18 mouse cellular contexts compared by ENCODE assay signal in genomic region chr4:58668368-58669153, GRCm38 (mm10).
DNase-seq lines count a peak whose midpoint lies in the region; ATAC-seq and TF ChIP-seq lines count a peak whose summit lies in the region.
"Had no signal": no experiment of that assay in that cellular context is flagged by ENCODE, and none has a peak within 500 bp of the region (broad histone marks: within the 10 kb centered on the region; RNA-seq: fewer than 3 reads in every experiment).

No protein-coding gene starts in this region.

- peak overlapping the region; percentile 17; the same call in 1 of the 2 replicates for H3K27ac ChIP-seq in hindbrain, embryonic 12.5 days
- no peak overlapping the region for H3K27ac ChIP-seq in hindbrain, embryonic 11.5 days (ENCODE audit: low read depth, low read length)
- peak overlapping the region; percentile 16; the same call in 1 of the 2 replicates for H3K27ac ChIP-seq in stomach, embryonic 15.5 days
- H3K27ac ChIP-seq in stomach, postnatal 0 days (replicated peaks) = no peak overlapping the region
- H3K27ac ChIP-seq in embryonic facial prominence, embryonic 15.5 days (replicated peaks) = peak overlapping the region; percentile 84
- H3K27ac ChIP-seq: liver, embryonic 12.5 days; macrophage; neural tube, embryonic 13.5 days had no signal

- no peaks in the 10 kb centered on the region for H3K9me3 ChIP-seq in hindbrain, embryonic 12.5 days (replicated peaks)
- no peaks in the 10 kb centered on the region for H3K9me3 ChIP-seq in hindbrain, embryonic 11.5 days (ENCODE audit: control insufficient read depth, low read length)
- no peaks in the 10 kb centered on the region for H3K9me3 ChIP-seq in stomach, embryonic 15.5 days
- no peaks in the 10 kb centered on the region for H3K9me3 ChIP-seq in stomach, postnatal 0 days (ENCODE audit: control insufficient read depth, low read length)
- no peaks in the 10 kb centered on the region for H3K9me3 ChIP-seq in embryonic facial prominence, embryonic 15.5 days (replicated peaks)
- H3K9me3 ChIP-seq: liver, embryonic 12.5 days; neural tube, embryonic 13.5 days had no signal

- WGBS in hindbrain, embryonic 12.5 days = 66% methylated on average over 8 of the region's 8 CpGs
- WGBS in hindbrain, embryonic 11.5 days = 68% methylated on average over 8 of the region's 8 CpGs
- WGBS in stomach, embryonic 15.5 days = 46% methylated on average over 8 of the region's 8 CpGs
- 44% methylated on average over 8 of the region's 8 CpGs for WGBS in stomach, postnatal 0 days
- WGBS in embryonic facial prominence, embryonic 15.5 days = 21% methylated on average over 8 of the region's 8 CpGs

- H3K79me2 ChIP-seq in myocyte (ENCODE audit: control insufficient read depth, insufficient read depth) = no peaks in the 10 kb centered on the region

- H3K36me3 ChIP-seq in hindbrain, embryonic 12.5 days = no peaks in the 10 kb centered on the region
- H3K36me3 ChIP-seq in hindbrain, embryonic 11.5 days (ENCODE audit: control insufficient read depth, insufficient read depth, low read length) = no peaks in the 10 kb centered on the region
- no peaks in the 10 kb centered on the region for H3K36me3 ChIP-seq in stomach, embryonic 15.5 days
- H3K36me3 ChIP-seq in stomach, postnatal 0 days (ENCODE audit: control insufficient read depth, insufficient read depth, low read length) = no peaks in the 10 kb centered on the region
- H3K36me3 ChIP-seq in embryonic facial prominence, embryonic 15.5 days = no peaks in the 10 kb centered on the region
- no peaks in the 10 kb centered on the region for H3K36me3 ChIP-seq in myocyte (ENCODE audit: control insufficient read depth, insufficient read depth)
- H3K36me3 ChIP-seq: liver, embryonic 12.5 days; neural tube, embryonic 13.5 days had no signal

- no peak overlapping the region for H3K4me3 ChIP-seq in hindbrain, embryonic 12.5 days
- H3K4me3 ChIP-seq in hindbrain, embryonic 11.5 days (ENCODE audit: low read depth, low read length) = no peak overlapping the region
- H3K4me3 ChIP-seq in stomach, embryonic 15.5 days (replicated peaks) = no peak overlapping the region
- H3K4me3 ChIP-seq in stomach, postnatal 0 days (ENCODE audit: low read depth, low read length) = no peak overlapping the region
- H3K4me3 ChIP-seq in embryonic facial prominence, embryonic 15.5 days (replicated peaks) = no peak overlapping the region
- H3K4me3 ChIP-seq in myocyte = no peak overlapping the region
- H3K4me3 ChIP-seq: liver, embryonic 12.5 days; neural tube, embryonic 13.5 days had no signal

- TF ChIP-seq EP300 in stomach, postnatal 0 days (optimal IDR thresholded peaks at IDR 0.05) = no peak

- no peak for TF ChIP-seq POLR2A in myocyte (IDR thresholded peaks at IDR 0.05; ENCODE audit: insufficient read length, low read depth)

- TF ChIP-seq CTCF in stomach, postnatal 0 days (IDR thresholded peaks at IDR 0.05; ENCODE audit: low read depth) = no peak

- no peak for ATAC-seq in hindbrain, embryonic 12.5 days (ENCODE audit: low FRiP score)
- no peak for ATAC-seq in hindbrain, embryonic 11.5 days (ENCODE audit: low FRiP score)
- no peak for ATAC-seq in stomach, embryonic 15.5 days (ENCODE audit: insufficient read depth, low FRiP score, low read depth)
- ATAC-seq in stomach, postnatal 0 days (ENCODE audit: low FRiP score, low TSS enrichment) = no peak
- ATAC-seq in embryonic facial prominence, embryonic 15.5 days (ENCODE audit: insufficient number of reproducible peaks, low FRiP score, low TSS enrichment, low read depth) = peak; percentile 51; the same call in 1 of the 2 replicates
- ATAC-seq: liver, embryonic 12.5 days; midbrain, embryonic 16.5 days had no signal

- H3K27me3 ChIP-seq in hindbrain, embryonic 12.5 days = no peaks in the 10 kb centered on the region
- H3K27me3 ChIP-seq in hindbrain, embryonic 11.5 days (ENCODE audit: control insufficient read depth, insufficient read depth, low read length) = no peaks in the 10 kb centered on the region
- no peaks in the 10 kb centered on the region for H3K27me3 ChIP-seq in stomach, embryonic 15.5 days (replicated peaks)
- H3K27me3 ChIP-seq in stomach, postnatal 0 days (ENCODE audit: control insufficient read depth, insufficient read depth, low read length) = no peaks in the 10 kb centered on the region
- no peaks in the 10 kb centered on the region for H3K27me3 ChIP-seq in embryonic facial prominence, embryonic 15.5 days
- H3K27me3 ChIP-seq in myocyte (ENCODE audit: control insufficient read depth, insufficient read depth, insufficient read length) = no peaks in the 10 kb centered on the region
- H3K27me3 ChIP-seq: liver, embryonic 12.5 days had no signal

- H3ac ChIP-seq in myocyte (ENCODE audit: control insufficient read depth, insufficient read length) = no peak overlapping the region

- peaks cover 13% of the 10 kb centered on the region for H3K4me1 ChIP-seq in hindbrain, embryonic 12.5 days
- no peaks in the 10 kb centered on the region for H3K4me1 ChIP-seq in hindbrain, embryonic 11.5 days (replicated peaks; ENCODE audit: control insufficient read depth, insufficient read depth, low read length)
- H3K4me1 ChIP-seq in stomach, embryonic 15.5 days = peaks cover 12% of the 10 kb centered on the region; the same call in 1 of the 2 replicates
- no peaks in the 10 kb centered on the region for H3K4me1 ChIP-seq in stomach, postnatal 0 days (replicated peaks; ENCODE audit: control insufficient read depth, insufficient read depth)
- peaks cover 42% of the 10 kb centered on the region for H3K4me1 ChIP-seq in embryonic facial prominence, embryonic 15.5 days
- H3K4me1 ChIP-seq: liver, embryonic 12.5 days had no signal

- no peak for DNase-seq in hindbrain, embryonic 11.5 days (ENCODE audit: low spot score)
- no peak for DNase-seq in stomach, postnatal 0 days (ENCODE audit: low spot score)
- no peak for DNase-seq in T-cell, adult 2 months (ENCODE audit: low spot score)
- no peak for DNase-seq in thymus, adult 18-20 months
- DNase-seq: adrenal gland, postnatal 36 days; cerebellum, adult 11 months; embryo, embryonic 11 days; gastrocnemius, postnatal 36 days; heart, postnatal 4 days; kidney, postnatal 36 days had no signal

- H3K9ac ChIP-seq in hindbrain, embryonic 12.5 days = no peak overlapping the region
- no peak overlapping the region for H3K9ac ChIP-seq in hindbrain, embryonic 11.5 days (ENCODE audit: low read depth, low read length)
- H3K9ac ChIP-seq in stomach, embryonic 15.5 days = no peak overlapping the region
- no peak overlapping the region for H3K9ac ChIP-seq in stomach, postnatal 0 days (ENCODE audit: low read length)
- no peak overlapping the region for H3K9ac ChIP-seq in embryonic facial prominence, embryonic 15.5 days
- H3K9ac ChIP-seq: liver, embryonic 12.5 days; neural tube, embryonic 13.5 days had no signal

- no peak overlapping the region for H3K4me2 ChIP-seq in hindbrain, embryonic 12.5 days (replicated peaks)
- H3K4me2 ChIP-seq in hindbrain, embryonic 11.5 days (replicated peaks; ENCODE audit: low read depth, low read length) = no peak overlapping the region
- H3K4me2 ChIP-seq in stomach, embryonic 15.5 days = no peak overlapping the region
- no peak overlapping the region for H3K4me2 ChIP-seq in stomach, postnatal 0 days (replicated peaks; ENCODE audit: low read depth)
- 0 out of 2 replicates have a peak overlapping the region, but pooled peaks have one; percentile 22 for H3K4me2 ChIP-seq in embryonic facial prominence, embryonic 15.5 days (replicated peaks)
- H3K4me2 ChIP-seq in myocyte (ENCODE audit: low read depth) = peak overlapping the region; percentile 80
- H3K4me2 ChIP-seq: liver, embryonic 12.5 days; neural tube, embryonic 13.5 days had no signal

TF ChIP-seq in myocyte, 11 proteins besides CTCF, POLR2A, EP300 and RAD21:
- peak; percentile 42 for TF ChIP-seq USF1 (IDR thresholded peaks at IDR 0.05; ENCODE audit: low read depth)
- no peak for TF ChIP-seq SRF (IDR thresholded peaks at IDR 0.05; ENCODE audit: control insufficient read depth, insufficient read length, low read depth)
- TF ChIP-seq TCF12 (IDR thresholded peaks at IDR 0.05; ENCODE audit: insufficient read depth, poor library complexity, severe bottlenecking) = no peak
- TF ChIP-seq MYOD1 (IDR thresholded peaks at IDR 0.05; ENCODE audit: control insufficient read depth in 1 of 3, insufficient read length in 2 of 3, low read depth in 2 of 3) = peak in 2 of 3 experiments; percentile 29 to 41
- no peak for TF ChIP-seq TCF3 (IDR thresholded peaks at IDR 0.05; ENCODE audit: insufficient read length, low read depth)
- TF ChIP-seq E2F4 (IDR thresholded peaks at IDR 0.05; ENCODE audit: insufficient read depth) = no peak
- no peak for TF ChIP-seq MAX (IDR thresholded peaks at IDR 0.05; ENCODE audit: low read depth)
- TF ChIP-seq REST (IDR thresholded peaks at IDR 0.05; ENCODE audit: insufficient read depth, insufficient read length) = no peak
- no peak for TF ChIP-seq CEBPB (IDR thresholded peaks at IDR 0.05; ENCODE audit: insufficient read depth, poor library complexity, severe bottlenecking)
- TF ChIP-seq POLR2AphosphoS2 (IDR thresholded peaks at IDR 0.05; ENCODE audit: insufficient read length, low read depth) = no peak
- peak in 1 of 3 experiments; percentile 90 for TF ChIP-seq MYOG (IDR thresholded peaks at IDR 0.05; ENCODE audit: control insufficient read depth in 1 of 3, insufficient read depth in 1 of 3, insufficient read length in 2 of 3, low read depth in 2 of 3)
TF ChIP-seq in myocyte: peak in this region for 3.

Comparison
In these comparisons a context has a peak if more than half of its experiments do, and no peak if none do; other contexts are left out.
1. H3K27ac ChIP-seq: peak in hindbrain, embryonic 12.5 days (single experiment), stomach, embryonic 15.5 days (single experiment) and embryonic facial prominence, embryonic 15.5 days (single experiment); none in hindbrain, embryonic 11.5 days (single experiment) and stomach, postnatal 0 days (single experiment).
2. H3K4me2 ChIP-seq: peak in embryonic facial prominence, embryonic 15.5 days (single experiment) and myocyte (single experiment); none in hindbrain, embryonic 12.5 days (single experiment), hindbrain, embryonic 11.5 days (single experiment), stomach, embryonic 15.5 days (single experiment) and stomach, postnatal 0 days (single experiment).